Mouse (Mus musculus) spleen, adult 2 months (tissue): ENCODE measurements around the gene Kng1.
"Not testable (repeated sequence)": the region's sequence is repeated elsewhere in the genome, so short reads cannot be mapped to it uniquely, and the experiment has no call there.

Experiments used
- CTCF ChIP-seq: fragments of 200-500 bp; IDR thresholded peaks from 2 replicates; pipeline ENCODE4 v1.5.1; 2011; ENCODE audit warnings: mild to moderate bottlenecking, inconsistent platforms; ENCODE audit not compliant: insufficient read depth, insufficient read length, insufficient replicate concordance; ENCODE audit errors: extremely low read depth
- POLR2A ChIP-seq: fragments of 200-500 bp; IDR thresholded peaks from 2 replicates; pipeline ENCODE4 v1.6.1; 2011; ENCODE audit warnings: low read depth, low read length, inconsistent platforms

DNA sequence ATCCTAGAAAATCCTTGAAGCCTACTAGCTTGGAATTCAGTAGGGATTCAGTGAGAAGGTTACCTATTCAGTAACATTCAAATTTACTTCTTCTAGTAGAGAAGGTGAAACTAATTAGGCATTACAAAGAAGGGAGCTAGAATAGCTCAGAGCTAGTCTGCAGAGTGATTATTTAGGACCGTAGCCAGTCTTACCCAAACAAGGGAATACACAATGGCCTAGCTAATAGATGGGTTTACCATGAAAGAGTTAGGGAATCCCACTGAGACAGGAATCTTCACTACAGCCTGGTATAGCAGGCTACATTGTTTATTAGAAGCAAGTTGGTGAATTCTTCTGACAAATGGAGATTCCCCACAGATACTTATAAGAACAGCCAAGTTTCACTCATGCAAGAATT is 37.1 kb upstream of the Kng1 start:
- not testable (repeated sequence) for TF ChIP-seq CTCF, POLR2A
